Mouse (Mus musculus): ENCODE results near the gene Zfp91. TPM values are rescaled to one million over a fixed set of nuclear protein-coding genes. Genes with fewer than 3 reads are reported as not detected.
"Not testable (repeated sequence)": the region's sequence is repeated elsewhere in the genome, so short reads cannot be mapped to it uniquely, and the experiment has no call there.

Zfp91 gene
- polyA plus RNA-seq, 1 experiment from 2014 or later: 13.4 TPM

- H3K27ac ChIP-seq: no peak overlapping the region
- no peak for DNase-seq (ENCODE audit: low spot score)
- H3K9me3 ChIP-seq: no peaks in the 10 kb centered on the region
- H3K36me3 ChIP-seq: peaks cover 65% of the 10 kb centered on the region
- H3K4me1 ChIP-seq: no peaks in the 10 kb centered on the region
- H3K4me3 ChIP-seq: no peak overlapping the region
- 93% methylated on average over 5 of the region's 5 CpGs for WGBS
- no peaks in the 10 kb centered on the region for H3K27me3 ChIP-seq (ENCODE audit: insufficient read depth, poor library complexity, severe bottlenecking)
Observed at GRCm38 (mm10) chr19:12770888-12771287, 25.0 kb downstream of the Zfp91 start.

GRCm38 (mm10) chr19:12765308-12765707 is 30.6 kb downstream of the Zfp91 start, which contains the start of gene Cntf:
TSS of gene Cntf (minus strand) at chr19:12765632.
- WGBS: 72% methylated on average over 7 of the region's 7 CpGs
- peaks cover 62% of the 10 kb centered on the region for H3K36me3 ChIP-seq
- no peaks in the 10 kb centered on the region for H3K27me3 ChIP-seq (ENCODE audit: insufficient read depth, poor library complexity, severe bottlenecking)
- DNase-seq (ENCODE audit: low spot score): no peak
- H3K4me3 ChIP-seq: no peak within 1 kb of the TSS
- H3K4me1 ChIP-seq: no peaks in the 10 kb centered on the region
- H3K27ac ChIP-seq: no peak within 1 kb of the TSS
- H3K9me3 ChIP-seq: no peaks in the 10 kb centered on the region

GRCm38 (mm10) chr19:12762212-12763130 is 33.5 kb downstream of the Zfp91 start:
- Histone ChIP-seq H3K9me3 (no peaks in the 10 kb centered on the region), H3K4me1 (no peaks in the 10 kb centered on the region), H3K36me3 (peaks cover 34% of the 10 kb centered on the region), H3K27ac (no peak overlapping the region), H3K27me3 (ENCODE audit: insufficient read depth, poor library complexity, severe bottlenecking) (no peaks in the 10 kb centered on the region), H3K4me3 (no peak overlapping the region)
- no peak for DNase-seq (ENCODE audit: low spot score)
- WGBS: 62% methylated on average over 2 of the region's 2 CpGs

- Histone ChIP-seq H3K27ac (no peak overlapping the region), H3K4me3 (no peak overlapping the region), H3K36me3 (peaks cover 24% of the 10 kb centered on the region), H3K27me3 (ENCODE audit: insufficient read depth, poor library complexity, severe bottlenecking) (no peaks in the 10 kb centered on the region), H3K4me1 (no peaks in the 10 kb centered on the region), H3K9me3 (no peaks in the 10 kb centered on the region)
- no peak for DNase-seq (ENCODE audit: low spot score)
- 81% methylated on average over 2 of the region's 2 CpGs for WGBS
Observed at GRCm38 (mm10) chr19:12759656-12760055, 36.3 kb downstream of the Zfp91 start.

GRCm38 (mm10) chr19:12758936-12759478 is 36.9 kb downstream of the Zfp91 start:
- WGBS: 86% methylated on average over 1 of the region's 1 CpGs

GRCm38 (mm10) chr19:12756286-12756685 is 39.6 kb downstream of the Zfp91 start:
- H3K4me1 ChIP-seq: no peaks in the 10 kb centered on the region
- no peak overlapping the region for H3K4me3 ChIP-seq
- no peaks in the 10 kb centered on the region for H3K36me3 ChIP-seq
- H3K9me3 ChIP-seq: no peaks in the 10 kb centered on the region
- 72% methylated on average over 3 of the region's 3 CpGs for WGBS
- H3K27me3 ChIP-seq (ENCODE audit: insufficient read depth, poor library complexity, severe bottlenecking): no peaks in the 10 kb centered on the region
- DNase-seq (ENCODE audit: low spot score): no peak
- H3K27ac ChIP-seq: no peak overlapping the region

More at GRCm38 (mm10) chr19:12758936-12759478, 36.9 kb downstream of the Zfp91 start:
- no peak for DNase-seq (ENCODE audit: low spot score)
- H3K27ac ChIP-seq: no peak overlapping the region
- no peaks in the 10 kb centered on the region for H3K27me3 ChIP-seq (ENCODE audit: insufficient read depth, poor library complexity, severe bottlenecking)
- no peaks in the 10 kb centered on the region for H3K4me1 ChIP-seq
- no peaks in the 10 kb centered on the region for H3K9me3 ChIP-seq
- H3K36me3 ChIP-seq: peaks cover 19% of the 10 kb centered on the region
- no peak overlapping the region for H3K4me3 ChIP-seq

- H3K4me1 ChIP-seq: no peaks in the 10 kb centered on the region
- no peak overlapping the region for H3K4me3 ChIP-seq
- no peaks in the 10 kb centered on the region for H3K27me3 ChIP-seq (ENCODE audit: insufficient read depth, poor library complexity, severe bottlenecking)
- 73% methylated on average over 2 of the region's 2 CpGs for WGBS
- no peaks in the 10 kb centered on the region for H3K36me3 ChIP-seq
- H3K27ac ChIP-seq: no peak overlapping the region
- DNase-seq (ENCODE audit: low spot score): no peak
- H3K9me3 ChIP-seq: no peaks in the 10 kb centered on the region
Observed at GRCm38 (mm10) chr19:12731950-12732349, 64.0 kb downstream of the Zfp91 start.

- DNase-seq (ENCODE audit: low spot score): no peak
- Histone ChIP-seq H3K9me3 (no peaks in the 10 kb centered on the region), H3K27ac (no peak overlapping the region), H3K4me1 (no peaks in the 10 kb centered on the region), H3K36me3 (no peaks in the 10 kb centered on the region), H3K27me3 (ENCODE audit: insufficient read depth, poor library complexity, severe bottlenecking) (no peaks in the 10 kb centered on the region), H3K4me3 (no peak overlapping the region)
- 69% methylated on average over 1 of the region's 1 CpGs for WGBS
Observed at GRCm38 (mm10) chr19:12731036-12731435, 64.9 kb downstream of the Zfp91 start.

- no peak overlapping the region for H3K27ac ChIP-seq
- no peak overlapping the region for H3K4me3 ChIP-seq
- H3K4me1 ChIP-seq: no peaks in the 10 kb centered on the region
- no peaks in the 10 kb centered on the region for H3K9me3 ChIP-seq
- H3K27me3 ChIP-seq (ENCODE audit: insufficient read depth, poor library complexity, severe bottlenecking): no peaks in the 10 kb centered on the region
- DNase-seq (ENCODE audit: low spot score): no peak
- WGBS: 75% methylated on average over 1 of the region's 1 CpGs
- H3K36me3 ChIP-seq: no peaks in the 10 kb centered on the region
Observed at GRCm38 (mm10) chr19:12725851-12726250, 70.1 kb downstream of the Zfp91 start.

GRCm38 (mm10) chr19:12722308-12722707 is 73.6 kb downstream of the Zfp91 start:
- no peak overlapping the region for H3K4me3 ChIP-seq
- H3K36me3 ChIP-seq: no peaks in the 10 kb centered on the region
- no peak overlapping the region for H3K27ac ChIP-seq
- H3K27me3 ChIP-seq (ENCODE audit: insufficient read depth, poor library complexity, severe bottlenecking): no peaks in the 10 kb centered on the region
- no peaks in the 10 kb centered on the region for H3K9me3 ChIP-seq
- no peak for DNase-seq (ENCODE audit: low spot score)
- WGBS: 66% methylated on average over 3 of the region's 3 CpGs
- H3K4me1 ChIP-seq: no peaks in the 10 kb centered on the region

GRCm38 (mm10) chr19:12721596-12721995 is 74.3 kb downstream of the Zfp91 start:
- 78% methylated on average over 7 of the region's 7 CpGs for WGBS
- not testable (repeated sequence) for H3K27ac ChIP-seq

GRCm38 (mm10) chr19:12720919-12721318 is 75.0 kb downstream of the Zfp91 start:
- WGBS: 78% methylated on average over 5 of the region's 5 CpGs
- not testable (repeated sequence) for H3K9me3 ChIP-seq; H3K36me3 ChIP-seq; DNase-seq (ENCODE audit: low spot score); H3K4me3 ChIP-seq; H3K27me3 ChIP-seq (ENCODE audit: insufficient read depth, poor library complexity, severe bottlenecking); H3K27ac ChIP-seq; H3K4me1 ChIP-seq

More at GRCm38 (mm10) chr19:12721596-12721995, 74.3 kb downstream of the Zfp91 start:
- not testable (repeated sequence) for H3K9me3 ChIP-seq; H3K36me3 ChIP-seq; DNase-seq (ENCODE audit: low spot score); H3K4me3 ChIP-seq; H3K4me1 ChIP-seq; H3K27me3 ChIP-seq (ENCODE audit: insufficient read depth, poor library complexity, severe bottlenecking)

GRCm38 (mm10) chr19:12720463-12720862 is 75.5 kb downstream of the Zfp91 start:
- no peak for DNase-seq (ENCODE audit: low spot score)
- no peaks in the 10 kb centered on the region for H3K27me3 ChIP-seq (ENCODE audit: insufficient read depth, poor library complexity, severe bottlenecking)
- H3K27ac ChIP-seq: no peak overlapping the region
- H3K4me3 ChIP-seq: no peak overlapping the region
- WGBS: 61% methylated on average over 2 of the region's 2 CpGs
- H3K9me3 ChIP-seq: no peaks in the 10 kb centered on the region
- H3K4me1 ChIP-seq: no peaks in the 10 kb centered on the region
- no peaks in the 10 kb centered on the region for H3K36me3 ChIP-seq
